Mouse (Mus musculus): ENCODE results near the gene Gm33543.

- TF ChIP-seq POLR2A (IDR thresholded peaks at IDR 0.05; ENCODE audit: borderline replicate concordance, control insufficient read depth, low read depth, low read length): no peak
- TF ChIP-seq CTCF (IDR thresholded peaks at IDR 0.05; ENCODE audit: control insufficient read depth, insufficient read depth, low read length): no peak
These were observed 6.0 kb downstream of the Gm33543 start for GRCm38 (mm10) chr10:95836530-95837264.
